Mouse (Mus musculus) spleen, embryonic (tissue): ENCODE results near the gene Acot10.
"Not testable (repeated sequence)": the region's sequence is repeated elsewhere in the genome, so short reads cannot be mapped to it uniquely, and the experiment has no call there.

Source experiments
- CTCF ChIA-PET: fragments of 350-600 bp; sonication (Branson Sonifier 250); formaldehyde crosslinking; loops from one replicate; lab custom pipeline; 2022; lab: Charles Lee

Gene Acot10

DNA sequence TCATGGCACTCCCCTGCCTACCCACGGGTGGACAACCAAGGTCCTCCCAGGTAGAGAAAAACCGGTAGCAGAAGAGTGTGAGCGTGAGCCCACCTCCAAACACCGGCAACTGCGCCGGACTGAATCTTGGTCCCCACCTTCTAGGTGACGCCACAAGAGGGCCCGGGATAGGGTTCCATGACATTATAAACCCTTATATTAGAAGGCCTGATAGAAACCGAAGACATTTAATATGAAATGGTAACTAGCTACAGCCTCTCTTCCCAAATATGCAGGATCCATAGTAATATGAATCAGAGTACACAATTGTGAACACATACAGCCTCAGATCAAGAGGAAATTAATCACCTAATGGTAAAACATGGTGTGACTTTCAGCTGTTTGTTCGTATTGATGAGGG lies at the start of gene Acot10:
Acot10 (minus strand) TSS at position 101 of the 400 bp plus-strand sequence.
- CTCF ChIA-PET: no interaction called here

DNA sequence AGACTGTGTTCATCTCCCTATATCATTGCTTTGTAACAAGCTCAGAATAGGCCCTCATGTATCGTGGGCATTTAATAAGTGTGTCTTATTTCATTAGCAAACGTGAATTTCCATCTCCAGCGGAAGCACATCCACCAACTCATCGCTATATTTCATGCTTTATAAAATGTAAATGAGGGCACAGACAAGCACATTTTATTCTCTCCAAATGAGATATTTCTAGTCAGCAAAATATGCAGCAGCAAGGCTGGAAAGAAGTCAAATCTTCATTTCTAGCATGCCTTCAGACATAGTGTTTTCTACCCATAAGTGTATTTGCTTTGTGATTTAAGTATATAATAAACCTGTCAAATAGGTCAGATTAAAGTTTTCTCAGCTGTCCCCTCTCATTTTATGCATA lies 45.3 kb upstream of the Acot10 start:
- CTCF ChIA-PET: no interaction called here

DNA sequence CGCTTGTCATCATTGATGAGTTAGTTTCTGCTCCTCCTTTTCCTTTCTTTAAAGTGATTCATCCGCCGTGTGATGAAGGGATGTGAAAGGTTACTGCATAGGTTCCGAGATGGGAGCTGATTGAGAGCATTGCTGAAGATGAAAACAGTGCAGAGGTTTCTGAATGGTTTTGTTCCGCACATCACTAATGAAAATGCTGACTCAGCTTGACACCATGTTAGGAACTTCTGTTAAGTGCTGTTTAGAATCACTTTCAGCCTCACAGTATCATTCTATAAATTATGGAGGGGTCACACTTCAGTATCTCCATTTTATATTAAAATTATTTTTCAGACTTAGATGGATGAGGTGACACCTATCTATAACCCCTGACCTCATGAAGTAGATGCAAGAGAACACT lies 29.7 kb upstream of the Acot10 start:
- CTCF ChIA-PET: no interaction called here

DNA sequence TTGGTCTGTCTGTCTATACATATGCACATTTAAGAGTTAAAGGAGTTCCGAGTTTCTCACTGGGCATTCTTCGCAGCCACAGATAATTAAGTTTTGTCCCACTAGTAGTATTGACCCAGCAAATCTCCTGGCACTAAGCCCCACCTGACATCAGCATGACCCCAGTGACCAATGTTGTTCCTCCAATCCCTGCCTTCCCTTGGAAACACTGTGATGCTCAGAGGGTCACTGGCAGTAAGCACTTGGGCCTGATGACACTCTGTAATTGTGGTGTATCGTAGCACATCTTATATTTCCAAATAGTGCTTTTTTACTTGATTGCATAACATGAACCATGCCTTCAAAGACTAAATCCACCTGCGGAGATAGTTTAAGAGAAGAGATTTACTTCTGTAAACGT lies 17.6 kb upstream of the Acot10 start:
- CTCF ChIA-PET: no interaction called here

DNA sequence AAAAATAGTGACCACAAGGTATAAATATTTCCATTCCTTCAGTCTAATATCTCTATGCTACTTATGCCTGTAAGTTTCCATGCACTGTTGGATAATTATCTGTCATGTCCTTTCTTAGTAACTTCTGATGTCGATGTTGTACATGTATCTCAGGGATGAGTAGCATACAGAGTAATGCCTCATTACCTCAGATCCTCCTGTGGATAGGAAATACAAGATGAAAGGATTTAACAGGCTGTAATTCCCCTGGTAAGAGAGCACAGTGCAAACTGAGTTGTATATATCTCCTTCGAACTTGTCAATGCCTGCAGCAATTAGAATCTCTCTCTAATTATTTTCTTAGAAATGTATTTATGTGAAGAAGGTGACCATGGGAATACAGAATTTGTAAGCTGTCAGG lies 16.2 kb upstream of the Acot10 start:
- CTCF ChIA-PET: no interaction called here

DNA sequence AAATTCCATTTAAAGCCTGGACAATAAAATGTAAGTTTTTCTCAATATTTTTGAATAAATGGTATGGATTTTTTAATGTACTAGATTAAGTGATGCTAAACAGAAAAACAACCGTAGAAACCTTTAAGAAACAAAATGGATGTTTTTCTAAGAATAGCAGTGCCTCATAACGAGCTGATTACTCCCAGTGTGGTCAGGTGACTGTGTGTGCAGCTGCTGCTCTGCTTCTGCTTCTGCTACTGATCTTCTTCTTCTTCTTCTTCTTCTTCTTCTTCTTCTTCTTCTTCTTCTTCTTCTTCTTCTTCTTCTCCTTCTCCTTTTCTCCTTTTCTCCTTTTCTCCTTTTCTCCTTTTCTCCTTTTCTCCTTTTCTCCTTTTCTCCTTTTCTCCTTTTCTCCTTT lies 3.0 kb upstream of the Acot10 start:
- CTCF ChIA-PET: not testable (repeated sequence)

DNA sequence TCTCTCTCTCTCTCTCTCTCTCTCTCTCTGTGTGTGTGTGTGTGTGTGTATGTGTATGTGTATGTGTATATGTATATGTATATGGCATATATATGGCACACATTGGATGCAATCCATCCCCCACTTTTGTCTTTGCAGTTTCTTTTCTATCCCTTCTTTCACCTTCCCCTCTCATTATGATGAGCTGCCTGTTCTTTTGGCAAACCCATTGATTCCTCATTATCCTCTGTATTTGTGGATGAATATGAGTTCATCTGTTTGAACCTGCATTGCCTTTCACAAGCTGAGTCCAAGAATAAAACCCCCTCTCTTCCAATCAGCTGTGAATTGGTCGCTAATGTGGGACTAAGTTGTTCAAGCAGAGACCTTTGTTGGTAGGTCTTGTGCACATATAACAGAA lies 1.4 kb upstream of the Acot10 start:
- CTCF ChIA-PET: no interaction called here

DNA sequence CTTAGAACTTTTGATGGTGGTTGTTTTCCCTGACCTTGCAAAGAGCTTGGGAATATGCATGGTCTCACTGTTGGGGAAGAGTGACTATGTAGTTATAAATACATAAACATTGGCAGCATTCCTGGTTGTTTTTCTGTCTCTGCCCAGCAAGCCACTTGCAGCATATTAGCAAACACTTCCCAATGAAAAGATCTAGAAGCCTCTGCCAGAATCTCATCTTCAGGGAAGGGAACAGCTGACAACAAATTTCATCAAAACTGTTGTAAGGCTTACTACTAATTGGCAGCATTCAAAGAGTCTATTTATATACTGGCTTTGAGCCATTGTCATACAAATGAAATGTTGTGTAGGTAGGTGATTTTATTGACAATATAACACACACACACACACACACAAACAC lies 800 bp upstream of the Acot10 start:
- CTCF ChIA-PET: no interaction called here

DNA sequence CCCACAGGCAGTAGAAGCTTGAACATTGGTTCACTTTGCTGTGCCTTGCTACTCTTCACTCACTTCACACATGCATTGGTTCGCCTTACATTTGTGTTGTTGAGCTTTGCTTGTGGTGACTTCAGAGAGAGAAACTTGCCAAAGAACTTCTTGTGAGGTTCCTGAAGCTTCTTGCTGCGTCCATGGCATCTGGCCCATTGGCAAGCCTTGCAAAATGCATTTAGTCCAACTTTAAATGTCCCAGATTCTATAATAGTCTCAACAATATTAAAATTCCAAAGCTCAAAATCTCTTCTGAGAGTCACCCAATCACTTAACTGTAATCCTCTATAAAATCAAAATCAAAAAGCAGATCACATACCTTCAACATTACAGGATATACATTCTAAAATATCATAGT lies 6.3 kb downstream of the Acot10 start:
- CTCF ChIA-PET: interaction anchor here (0.5 kb wide), 1 partner anchor 122 kb away, joined by 3 read pairs; no protein-coding TSS in a partner anchor

DNA sequence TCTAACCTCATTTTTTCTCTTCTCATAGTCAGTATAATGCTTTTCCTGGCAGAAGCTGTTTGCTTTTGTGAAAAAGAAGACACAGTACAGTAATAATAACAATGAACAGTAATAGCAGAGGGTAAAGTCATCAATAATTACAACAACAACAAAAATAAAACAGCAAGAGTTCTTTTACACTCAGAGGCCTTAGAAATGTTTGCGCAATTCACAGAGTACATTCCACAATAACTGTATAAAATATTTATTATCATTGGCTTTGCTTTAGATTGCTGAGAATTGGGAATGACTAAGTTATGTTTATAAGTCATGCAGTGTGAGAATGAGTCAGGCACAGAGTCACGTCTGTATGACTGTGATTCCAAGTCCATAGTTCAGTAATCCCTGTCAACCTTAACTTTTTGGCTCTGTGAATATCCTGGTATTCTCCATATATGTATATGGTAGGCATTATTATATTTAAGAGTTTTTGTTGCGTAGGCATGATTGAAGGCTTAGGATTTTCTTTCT lies 23.6 kb downstream of the Acot10 start:
- CTCF ChIA-PET: no interaction called here

DNA sequence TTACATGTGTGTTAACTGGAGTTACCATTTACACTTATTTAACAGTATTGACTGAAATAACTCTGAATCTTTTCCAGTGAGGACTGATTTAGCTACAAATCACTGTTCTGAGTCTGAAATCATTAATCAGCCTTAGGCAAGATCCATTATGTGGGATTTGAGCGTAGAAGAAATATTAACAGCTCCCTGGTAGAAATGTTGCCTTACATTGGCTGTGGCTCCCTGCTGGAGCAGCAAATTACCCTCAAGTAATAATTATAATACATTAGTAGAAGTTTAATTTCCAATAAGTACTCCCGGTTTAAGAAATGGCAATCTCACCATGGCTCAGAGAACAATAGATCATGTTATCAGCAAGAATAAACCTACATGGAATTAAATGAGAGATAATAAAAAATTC lies 27.4 kb downstream of the Acot10 start:
- CTCF ChIA-PET: no interaction called here

DNA sequence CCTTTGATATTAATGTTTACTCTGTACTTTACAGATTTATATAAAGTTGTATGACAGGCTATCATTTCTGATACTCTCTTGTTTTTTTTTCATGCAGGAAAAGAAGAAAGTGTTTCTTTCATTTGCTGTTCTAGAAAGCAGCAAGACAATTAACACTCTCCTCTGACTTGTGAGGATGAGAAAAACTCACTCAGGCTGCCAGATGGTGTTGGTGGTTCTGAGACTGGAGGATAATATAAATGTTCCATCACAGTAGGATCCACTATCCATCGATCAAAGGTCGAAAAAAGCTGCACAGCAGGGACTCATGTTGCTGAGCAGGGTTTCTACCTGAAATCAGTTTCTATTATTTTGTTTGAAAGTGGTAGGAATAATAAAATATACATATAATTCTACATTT lies 32.0 kb downstream of the Acot10 start:
- CTCF ChIA-PET: no interaction called here
